Mouse (Mus musculus) G1E (cell line): ENCODE results near the gene Tspo2.

Source experiments
- CTCF ChIP-seq: IDR thresholded peaks from 2 replicates; pipeline ENCODE4 v1.5.1; 2012; ENCODE audit warnings: low read depth, low read length, inconsistent platforms, mixed read lengths
- TAL1 ChIP-seq: conservative IDR thresholded peaks from 2 replicates; pipeline ENCODE4 v1.6.1; 2012; ENCODE audit warnings: low read depth, low read length, inconsistent platforms, mixed read lengths

- TF ChIP-seq CTCF (no peak), TAL1 (no peak)
These were observed 10.8 kb upstream of the Tspo2 start for GRCm38 (mm10) chr17:48462096-48462495.
